Mouse (Mus musculus): ENCODE data around the gene Gm10337. TPM values are rescaled to one million over a fixed set of nuclear protein-coding genes. Genes with fewer than 3 reads are reported as not detected.

The Gm10337 gene
- polyA plus RNA-seq, 1 experiment from 2014 or later, result not detected

Other genes starting within 250 kb of the Gm10337 start
- gene Rarg, start 246.2 kb upstream of the Gm10337 start, polyA plus RNA-seq (2015; fragmentation: Nextera tagmentation; extraction: Ambion mirVana), result 46.7 and 46.9 TPM in 2 replicates
- gene Gm9918, start 233.2 kb upstream of the Gm10337 start, polyA plus RNA-seq (2015; fragmentation: Nextera tagmentation; extraction: Ambion mirVana), result 0.34 and 0.57 TPM in 2 replicates
- gene Mfsd5, start 224.3 kb upstream of the Gm10337 start, polyA plus RNA-seq (2015; fragmentation: Nextera tagmentation; extraction: Ambion mirVana), result 58.3 and 61.1 TPM in 2 replicates
- 27.3 and 30.6 TPM in 2 replicates for gene Espl1, start 207.5 kb upstream of the Gm10337 start, polyA plus RNA-seq (2015; fragmentation: Nextera tagmentation; extraction: Ambion mirVana)
- gene Pfdn5, start 177.6 kb upstream of the Gm10337 start, polyA plus RNA-seq (2015; fragmentation: Nextera tagmentation; extraction: Ambion mirVana), result 390 and 403 TPM in 2 replicates
- 98.3 and 101 TPM in 2 replicates for gene Myg1, start 172.0 kb upstream of the Gm10337 start, polyA plus RNA-seq (2015; fragmentation: Nextera tagmentation; extraction: Ambion mirVana)
- gene Aaas, start 153.0 kb upstream of the Gm10337 start, polyA plus RNA-seq (2015; fragmentation: Nextera tagmentation; extraction: Ambion mirVana), result 73.5 and 80.3 TPM in 2 replicates
- 0.25 and 1.6 TPM in 2 replicates for gene Sp7, start 136.5 kb upstream of the Gm10337 start, polyA plus RNA-seq (2015; fragmentation: Nextera tagmentation; extraction: Ambion mirVana)
- gene Sp1, start 97.6 kb upstream of the Gm10337 start, polyA plus RNA-seq (2015; fragmentation: Nextera tagmentation; extraction: Ambion mirVana), result 10.8 and 11.2 TPM in 2 replicates
- gene Amhr2, start 58.4 kb upstream of the Gm10337 start, polyA plus RNA-seq (2015; fragmentation: Nextera tagmentation; extraction: Ambion mirVana), result 1.5 TPM in 2 replicates
- gene Prr13, start 44.7 kb upstream of the Gm10337 start, polyA plus RNA-seq (2015; fragmentation: Nextera tagmentation; extraction: Ambion mirVana), result 89.8 and 91.7 TPM in 2 replicates
- gene Pcbp2, start 33.2 kb upstream of the Gm10337 start, polyA plus RNA-seq (2015; fragmentation: Nextera tagmentation; extraction: Ambion mirVana), result 199 and 204 TPM in 2 replicates
- gene Map3k12, start 13.3 kb downstream of the Gm10337 start, polyA plus RNA-seq (2015; fragmentation: Nextera tagmentation; extraction: Ambion mirVana), result 12.5 and 13.2 TPM in 2 replicates
- 73.4 and 77.0 TPM in 2 replicates for gene Tarbp2, start 14.5 kb downstream of the Gm10337 start, polyA plus RNA-seq (2015; fragmentation: Nextera tagmentation; extraction: Ambion mirVana)
- gene Npff, start 21.2 kb downstream of the Gm10337 start, polyA plus RNA-seq (2015; fragmentation: Nextera tagmentation; extraction: Ambion mirVana), result 4.4 and 4.5 TPM in 2 replicates
- gene Gm28047, start 121.3 kb downstream of the Gm10337 start, polyA plus RNA-seq (2015; fragmentation: Nextera tagmentation; extraction: Ambion mirVana), result not detected in 2 replicates
- gene Atf7, start 121.7 kb downstream of the Gm10337 start, polyA plus RNA-seq (2015; fragmentation: Nextera tagmentation; extraction: Ambion mirVana), result 43.5 and 50.0 TPM in 2 replicates
- 73.6 and 76.2 TPM in 2 replicates for gene Atp5g2, start 168.6 kb downstream of the Gm10337 start, polyA plus RNA-seq (2015; fragmentation: Nextera tagmentation; extraction: Ambion mirVana)
- gene Calcoco1, start 218.5 kb downstream of the Gm10337 start, polyA plus RNA-seq (2015; fragmentation: Nextera tagmentation; extraction: Ambion mirVana), result 61.7 and 68.5 TPM in 2 replicates

Data from lung, embryonic 16.5 days (tissue).